Mouse (Mus musculus) fibroblast of lung, adult 2 months (primary cell): ENCODE data around the gene Pes1.
A peak's percentile ranks its signal among the peaks of the same experiment; 100 is the strongest.

Experiments
- DNase-seq: peaks from one replicate; pipeline ENCODE4 v3.0.0-alpha.2; 2011; ENCODE audit warnings: low read depth

The Pes1 gene

GRCm38 (mm10) chr11:3964416-3965172 lies 819 bp downstream of the Pes1 start:
- no peak for DNase-seq

- DNase-seq: no peak
These were observed 6.1 kb downstream of the Pes1 start for GRCm38 (mm10) chr11:3969837-3970236.

GRCm38 (mm10) chr11:3970361-3970760 lies 6.6 kb downstream of the Pes1 start:
- DNase-seq: no peak

GRCm38 (mm10) chr11:3973081-3973480 lies 9.3 kb downstream of the Pes1 start:
- DNase-seq: no peak

- DNase-seq: no peak
These were observed 10.5 kb downstream of the Pes1 start for GRCm38 (mm10) chr11:3974311-3974710.

DNA sequence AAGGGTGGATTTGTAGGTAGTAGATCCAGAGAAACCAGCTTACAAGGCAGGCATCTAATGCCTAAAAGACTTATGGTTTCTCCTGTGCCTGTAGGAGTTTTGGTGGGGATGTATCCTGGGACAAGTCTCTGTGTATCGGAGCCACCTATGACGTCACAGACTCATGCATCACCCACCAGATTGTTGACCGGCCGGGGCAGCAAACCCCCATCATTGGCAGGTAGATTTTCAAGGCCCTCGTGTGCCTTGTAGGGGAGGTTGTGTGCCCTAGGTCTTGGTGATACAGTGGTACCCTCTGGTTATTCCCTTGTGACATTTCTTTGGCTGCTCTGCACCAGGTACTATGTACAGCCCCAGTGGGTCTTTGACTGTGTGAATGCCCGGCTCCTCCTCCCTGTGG lies 12.9 kb downstream of the Pes1 start, which contains the start of gene 4930556J24Rik:
4930556J24Rik (minus strand) TSS at position 101 of the 400 bp plus-strand sequence.
- DNase-seq: no peak

GRCm38 (mm10) chr11:3978421-3978820 lies 14.6 kb downstream of the Pes1 start:
- no peak for DNase-seq

DNA sequence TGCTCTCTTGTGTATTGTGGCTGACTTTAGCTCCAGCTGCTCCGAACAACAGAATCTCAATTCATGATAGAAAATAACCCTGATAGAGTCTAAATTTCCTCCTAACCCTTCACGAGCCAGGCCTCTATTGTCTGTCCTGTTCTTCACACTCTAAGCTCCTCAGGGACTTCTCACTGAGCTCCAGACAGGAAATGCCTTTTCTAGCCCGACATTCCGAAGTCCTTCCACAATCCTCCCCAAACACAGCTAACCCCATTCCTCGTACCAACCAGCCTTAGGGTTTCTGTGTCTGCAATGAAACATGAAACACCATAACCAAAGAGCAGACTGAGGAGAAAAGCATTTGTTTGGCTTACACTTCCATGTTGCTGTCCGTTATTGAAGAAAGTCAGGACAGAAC lies 17.8 kb downstream of the Pes1 start:
- DNase-seq: no peak

GRCm38 (mm10) chr11:3982275-3983209 lies 18.8 kb downstream of the Pes1 start:
- DNase-seq: no peak

DNA sequence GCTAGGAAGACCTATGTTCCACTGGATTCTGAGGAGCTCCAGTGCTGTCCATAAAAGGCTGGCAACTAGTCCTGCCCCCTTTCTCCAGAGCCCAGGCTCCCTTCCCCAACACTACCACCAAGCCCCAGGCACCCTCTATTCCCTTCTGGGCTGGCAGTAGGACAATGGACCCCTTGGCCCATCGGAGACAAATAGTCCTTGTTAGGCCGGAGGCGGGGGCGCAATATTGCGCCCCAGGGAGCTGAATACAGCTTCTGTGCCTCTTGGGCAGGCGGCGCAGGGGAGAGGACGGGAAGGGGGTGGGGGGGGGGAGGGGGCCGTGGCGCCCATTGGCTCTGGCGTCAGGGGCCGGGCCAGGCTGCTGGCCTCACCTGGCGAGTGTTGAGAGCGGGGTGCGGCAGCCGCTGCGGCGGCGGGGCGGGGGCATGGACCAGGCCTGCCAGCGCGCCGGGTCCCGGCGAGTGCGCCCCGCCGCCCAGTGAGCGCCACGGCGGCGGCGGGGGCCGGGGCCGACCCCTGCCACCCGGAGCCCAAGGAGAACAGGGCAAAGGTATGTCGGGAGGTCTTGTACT lies 19.6 kb downstream of the Pes1 start, which contains the start of gene Gal3st1:
Gal3st1 (plus strand) TSS at position 346 of the 572 bp plus-strand sequence.
- DNase-seq: no peak

DNA sequence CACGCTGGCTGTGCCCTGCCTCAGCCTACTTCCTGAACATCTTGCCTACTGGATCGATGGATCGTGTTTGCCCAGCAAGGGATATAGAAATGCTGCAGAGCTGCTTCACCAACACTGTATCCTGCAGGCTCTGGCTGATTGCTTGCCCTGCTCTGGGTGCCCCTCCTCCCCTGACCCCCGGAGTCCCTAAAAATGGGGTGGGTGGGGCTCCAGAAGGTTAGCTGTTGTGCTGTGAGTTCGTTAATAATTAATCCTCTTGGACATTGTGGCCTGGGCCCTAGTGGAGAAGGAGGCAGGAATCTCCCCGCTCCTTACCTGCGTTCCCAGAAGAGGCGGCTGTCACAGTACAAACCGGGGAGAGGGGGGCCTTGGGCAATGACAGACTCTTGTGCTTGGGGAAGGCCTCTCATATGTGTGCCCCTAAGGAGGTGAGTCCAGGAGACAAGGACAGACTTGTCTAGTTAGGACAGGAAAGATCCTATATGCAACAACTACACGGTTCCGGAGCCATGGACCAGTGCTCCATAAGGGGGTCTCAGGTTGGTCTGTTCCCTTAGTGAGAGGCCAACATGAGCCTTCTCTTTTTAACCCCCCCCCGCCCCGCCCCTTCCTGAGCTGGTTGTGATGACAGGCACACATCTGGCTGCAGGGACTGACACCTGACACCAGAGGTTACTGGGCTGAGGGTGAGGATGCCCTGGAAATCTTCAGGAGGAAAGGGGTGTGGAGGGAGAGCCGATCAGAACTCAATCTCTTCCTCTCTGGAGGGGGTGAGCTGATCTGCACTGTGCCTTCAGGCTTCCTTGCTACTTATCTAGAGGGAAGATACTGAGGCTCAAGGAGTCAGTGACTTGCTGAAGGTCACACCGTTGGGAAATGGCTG lies 20.3 kb downstream of the Pes1 start:
- DNase-seq: no peak

DNA sequence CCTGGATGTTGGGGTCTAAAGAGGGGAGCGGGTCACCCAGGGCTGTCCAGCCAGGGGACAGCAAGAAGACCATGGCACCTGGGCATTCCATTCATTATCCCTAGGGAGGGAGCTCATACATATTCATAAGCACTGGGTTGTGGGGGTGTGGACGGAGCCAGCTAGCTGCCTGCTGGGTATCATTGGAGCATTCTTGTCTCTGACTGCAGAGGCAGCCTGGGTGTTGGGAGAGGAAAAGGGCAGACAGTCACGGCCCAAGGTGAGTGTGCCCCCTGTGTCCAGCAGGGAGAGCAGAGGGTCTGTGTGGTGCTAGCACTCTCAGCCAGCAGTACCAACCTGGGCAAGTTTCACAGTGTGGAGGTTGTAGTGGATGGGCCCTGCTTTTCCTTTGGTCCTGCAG lies 26.0 kb downstream of the Pes1 start:
- DNase-seq: no peak

DNA sequence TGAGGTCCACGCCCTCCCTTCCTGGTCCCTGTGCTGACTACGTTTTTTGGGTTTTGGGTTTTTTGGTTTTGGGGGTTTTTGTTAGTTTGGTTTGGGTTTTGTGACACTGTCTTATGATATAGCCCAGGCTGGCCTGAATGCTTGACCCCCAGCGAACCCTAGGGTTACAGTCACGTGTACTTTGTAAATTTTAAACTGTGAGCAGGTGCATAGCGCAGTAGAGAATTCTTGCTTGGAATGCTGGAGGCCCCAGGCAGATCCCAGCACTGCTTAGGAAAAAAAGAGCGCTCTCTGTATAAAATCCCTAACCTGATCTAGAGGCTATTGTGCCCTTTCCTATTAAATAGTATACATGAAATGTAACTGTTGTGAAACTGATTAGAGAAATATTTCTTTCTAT lies 29.4 kb downstream of the Pes1 start:
- no peak for DNase-seq

- no peak for DNase-seq
These were observed 30.1 kb downstream of the Pes1 start for GRCm38 (mm10) chr11:3993914-3994313.

DNA sequence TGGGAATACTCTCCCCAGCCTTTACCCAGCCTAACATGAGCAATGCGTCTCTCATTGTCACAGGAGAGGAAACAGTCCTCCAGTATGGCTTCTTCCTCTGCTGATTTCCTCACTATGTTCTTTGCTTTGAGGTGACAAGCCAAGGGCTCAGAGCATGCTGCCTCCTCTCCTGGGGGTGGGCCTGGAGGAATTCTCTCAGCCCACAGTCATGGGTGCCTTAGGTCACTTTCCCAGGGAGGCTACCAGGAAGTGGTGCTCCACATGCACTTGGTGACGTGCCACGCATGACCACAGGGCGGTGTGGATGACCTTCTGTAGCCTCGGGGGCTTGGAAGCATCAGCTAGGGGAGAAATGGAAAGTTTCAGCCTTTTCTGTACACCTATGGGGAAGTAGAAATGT lies 31.7 kb downstream of the Pes1 start:
- DNase-seq: no peak

GRCm38 (mm10) chr11:3996840-3997239 lies 33.1 kb downstream of the Pes1 start:
- DNase-seq: no peak

- no peak for DNase-seq
These were observed 34.4 kb downstream of the Pes1 start for GRCm38 (mm10) chr11:3997978-3998720.

DNA sequence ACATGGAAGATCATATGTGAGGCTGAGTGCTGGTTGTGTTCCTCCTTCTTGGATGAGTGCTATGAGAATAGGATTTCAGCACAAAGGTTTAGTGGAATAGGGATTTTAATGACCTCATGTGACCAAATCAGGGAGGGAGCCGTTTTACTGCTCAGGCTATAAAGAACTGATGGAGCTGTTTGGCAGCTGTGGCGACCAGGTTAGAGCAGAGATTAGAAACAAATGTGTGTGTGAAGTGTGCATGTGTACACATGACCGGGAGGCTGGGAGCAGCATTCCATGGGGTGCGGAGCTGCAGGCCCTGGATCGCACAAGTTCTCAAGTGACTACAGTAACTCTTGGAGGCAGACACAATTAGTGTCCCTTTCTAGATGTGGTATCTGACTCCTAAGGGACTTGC lies 35.8 kb downstream of the Pes1 start:
- no peak for DNase-seq

- peak; percentile 33 for DNase-seq
These were observed 37.8 kb downstream of the Pes1 start for GRCm38 (mm10) chr11:4001603-4002002.

DNA sequence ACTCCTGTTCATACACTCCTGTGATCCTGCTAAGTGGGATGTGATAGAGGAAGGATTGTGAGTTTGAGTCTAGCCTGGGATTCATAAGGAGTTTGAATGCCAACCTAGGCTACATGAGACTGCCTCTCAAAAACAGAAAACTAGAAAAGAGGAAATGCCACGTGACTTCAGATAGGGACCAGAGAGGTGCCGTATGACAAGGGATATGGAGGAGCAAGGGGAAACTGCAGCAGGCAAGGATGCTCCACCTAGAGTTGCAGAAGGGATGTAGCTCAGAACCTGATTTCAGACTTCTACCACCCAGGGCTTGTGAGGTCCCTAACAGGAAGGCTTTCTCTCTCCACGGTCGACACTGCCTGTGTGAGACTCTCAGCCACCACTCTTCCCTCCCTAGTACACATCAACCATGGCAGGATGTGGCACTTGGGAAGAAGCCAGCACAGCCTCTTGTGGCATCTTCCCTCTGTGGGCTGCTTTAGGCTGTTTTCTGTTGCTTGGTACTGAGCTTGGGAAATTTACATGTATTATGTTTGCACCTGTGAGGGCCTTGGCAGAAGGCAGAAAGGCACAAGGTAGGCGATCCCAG lies 41.5 kb downstream of the Pes1 start:
- DNase-seq: no peak
